Mouse (Mus musculus): ENCODE results near the gene Ccdc83. TPM values are rescaled to one million over a fixed set of nuclear protein-coding genes. Genes with fewer than 3 reads are reported as not detected.

Ccdc83 gene
- total RNA-seq, 2 experiments from 2014 or later: not detected

- intact Hi-C loops (cut with DNase I): no loop called here
- DNase-seq (ENCODE audit: extremely low spot score in 1 of 2, low spot score in 2 of 2): no peak
Observed at GRCm38 (mm10) chr7:90200251-90200650, 65.3 kb downstream of the Ccdc83 start.

- no peak for DNase-seq (ENCODE audit: extremely low spot score in 1 of 2, low spot score in 2 of 2)
Observed at GRCm38 (mm10) chr7:90180635-90181034, 84.9 kb downstream of the Ccdc83 start.

GRCm38 (mm10) chr7:90175576-90175975 is 90.0 kb downstream of the Ccdc83 start:
- intact Hi-C loops (cut with DNase I): no loop called here
- no peak for DNase-seq (ENCODE audit: extremely low spot score in 1 of 2, low spot score in 2 of 2)

More at GRCm38 (mm10) chr7:90180635-90181034, 84.9 kb downstream of the Ccdc83 start:
- intact Hi-C loops (cut with DNase I): no loop called here

Other genes starting within 250 kb of the Ccdc83 start
- gene Picalm, start 135.6 kb downstream of the Ccdc83 start, total RNA-seq (2021): 100 to 1,000 TPM; 180 to 182 TPM
- 10 to 100 TPM; 59.4 to 61.8 TPM for gene Sytl2, start 36.5 kb upstream of the Ccdc83 start, total RNA-seq (2021)
- gene Ccdc89, start 160.8 kb upstream of the Ccdc83 start, total RNA-seq (2021): 1 to 10 TPM in 1 of 2 experiments, under 1 TPM in 1; 0.55 to 1.2 TPM
- 10 to 100 TPM; 72.9 to 78.2 TPM for gene Crebzf, start 177.0 kb upstream of the Ccdc83 start, total RNA-seq (2021)
- 10 to 100 TPM; 44.9 to 47.3 TPM for gene Tmem126a, start 191.5 kb upstream of the Ccdc83 start, total RNA-seq (2021)
- gene Tmem126b, start 210.2 kb upstream of the Ccdc83 start, total RNA-seq (2021): 10 to 100 TPM; 16.6 to 19.1 TPM
- gene Dlg2, start 210.9 kb upstream of the Ccdc83 start, total RNA-seq (2021): 100 to 1,000 TPM; 426 to 445 TPM